Mouse (Mus musculus) neural tube, embryonic 12.5 days (tissue): ENCODE measurements around the gene Rpl26. TPM values are rescaled to one million over a fixed set of nuclear protein-coding genes. Genes with fewer than 3 reads are reported as not detected.

ENCODE experiments used
- ATAC-seq: fragments of 200-750 bp; cut with Nextera tagmentation; 2 replicates; pipeline ENCODE4 v1.8.0; 2017; ENCODE audit warnings: low read depth, mild to moderate bottlenecking, moderate TSS enrichment, moderate library complexity; ENCODE audit not compliant: low FRiP score
- H3K27ac ChIP-seq: fragments of 300-500 bp; sonication (generic); 2 replicates; pipeline ENCODE4 v1.5.1; 2016
- H3K27me3 ChIP-seq: fragments of 300-500 bp; sonication (generic); replicated peaks from 2 replicates; pipeline ENCODE4 v1.6.1; 2016; ENCODE audit warnings: mild to moderate bottlenecking
- H3K36me3 ChIP-seq: fragments of 300-500 bp; sonication (generic); 2 replicates; pipeline ENCODE4 v1.6.1; 2016; ENCODE audit warnings: mild to moderate bottlenecking
- H3K4me1 ChIP-seq: fragments of 300-500 bp; sonication (generic); 2 replicates; pipeline ENCODE4 v1.6.1; 2016
- H3K4me2 ChIP-seq: fragments of 300-500 bp; sonication (generic); replicated peaks from 2 replicates; pipeline ENCODE4 v1.6.1; 2016; ENCODE audit warnings: mild to moderate bottlenecking
- H3K4me3 ChIP-seq: fragments of 300-500 bp; sonication (generic); 2 replicates; pipeline ENCODE4 v1.5.1; 2016
- H3K9ac ChIP-seq: fragments of 300-500 bp; sonication (generic); 2 replicates; pipeline ENCODE4 v1.6.1; 2016; ENCODE audit warnings: mild to moderate bottlenecking
- H3K9me3 ChIP-seq: fragments of 300-500 bp; sonication (generic); 2 replicates; pipeline ENCODE4 v1.6.1; 2016; ENCODE audit warnings: mild to moderate bottlenecking
- WGBS: fragments of 180-500 bp; shearing (Covaris S2); methylation state at CpG from one replicate; pipeline ENCODE4 v1.1.7; 2016; 5-methylcytosine and 5-hydroxymethylcytosine counted together
- polyA plus RNA-seq: library from polyadenylated mRNA; unstranded; fragments of >200 nt; fragmentation: Nextera tagmentation; extraction: Ambion mirVana; gene quantifications from 2 replicates; pipeline ENCODE4 v1.2.1, GENCODE M21; 2016

The Rpl26 gene
- polyA plus RNA-seq, 1 experiment from 2014 or later: 743 TPM

GRCm38 (mm10) chr11:68905138-68905531, 3.8 kb downstream of the Rpl26 start:
- Histone ChIP-seq H3K4me2 (no peak overlapping the region), H3K9me3 (no peaks in the 10 kb centered on the region), H3K27ac (no peak overlapping the region), H3K27me3 (no peaks in the 10 kb centered on the region), H3K4me3 (no peak overlapping the region), H3K36me3 (peaks cover 50% of the 10 kb centered on the region), H3K4me1 (peaks cover 8% of the 10 kb centered on the region), H3K9ac (no peak overlapping the region)
- WGBS: 94% methylated on average over 3 of the region's 3 CpGs
- no peak for ATAC-seq

- Histone ChIP-seq H3K27ac (no peak overlapping the region), H3K9ac (no peak overlapping the region), H3K4me1 (peaks cover 8% of the 10 kb centered on the region), H3K36me3 (peaks cover 50% of the 10 kb centered on the region), H3K27me3 (no peaks in the 10 kb centered on the region), H3K4me2 (no peak overlapping the region), H3K4me3 (no peak overlapping the region), H3K9me3 (no peaks in the 10 kb centered on the region)
- 91% methylated on average over 9 of the region's 9 CpGs for WGBS
- no peak for ATAC-seq
Measured at GRCm38 (mm10) chr11:68905665-68906460, 4.5 kb downstream of the Rpl26 start.

- Histone ChIP-seq H3K36me3 (peaks cover 50% of the 10 kb centered on the region), H3K27me3 (no peaks in the 10 kb centered on the region), H3K4me1 (peaks cover 8% of the 10 kb centered on the region), H3K27ac (no peak overlapping the region), H3K4me3 (no peak overlapping the region), H3K9ac (no peak overlapping the region), H3K9me3 (no peaks in the 10 kb centered on the region), H3K4me2 (no peak overlapping the region)
- ATAC-seq: no peak
- 84% methylated on average over 4 of the region's 4 CpGs for WGBS
Measured at GRCm38 (mm10) chr11:68906461-68906790, 5.0 kb downstream of the Rpl26 start.

- WGBS: 82% methylated on average over 3 of the region's 3 CpGs
Measured at GRCm38 (mm10) chr11:68907251-68907650, 5.9 kb downstream of the Rpl26 start.

GRCm38 (mm10) chr11:68908846-68909503, 7.6 kb downstream of the Rpl26 start:
- no peak for ATAC-seq
- no peak overlapping the region for H3K27ac ChIP-seq
- no peaks in the 10 kb centered on the region for H3K27me3 ChIP-seq
- no peak overlapping the region for H3K9ac ChIP-seq
- no peaks in the 10 kb centered on the region for H3K4me1 ChIP-seq
- no peak overlapping the region for H3K4me3 ChIP-seq
- H3K4me2 ChIP-seq: no peak overlapping the region
- H3K9me3 ChIP-seq: no peaks in the 10 kb centered on the region
- 51% methylated on average over 7 of the region's 7 CpGs for WGBS
- peaks cover 37% of the 10 kb centered on the region for H3K36me3 ChIP-seq

More at GRCm38 (mm10) chr11:68907251-68907650, 5.9 kb downstream of the Rpl26 start:
- no peak overlapping the region for H3K4me2 ChIP-seq
- no peak for ATAC-seq
- no peak overlapping the region for H3K4me3 ChIP-seq
- H3K27me3 ChIP-seq: no peaks in the 10 kb centered on the region
- peaks cover 8% of the 10 kb centered on the region for H3K4me1 ChIP-seq
- H3K9ac ChIP-seq: no peak overlapping the region
- H3K36me3 ChIP-seq: peaks cover 50% of the 10 kb centered on the region
- no peaks in the 10 kb centered on the region for H3K9me3 ChIP-seq
- no peak overlapping the region for H3K27ac ChIP-seq

GRCm38 (mm10) chr11:68911531-68912177, 10.3 kb downstream of the Rpl26 start:
- H3K9ac ChIP-seq: no peak overlapping the region
- 49% methylated on average over 14 of the region's 14 CpGs for WGBS
- H3K4me2 ChIP-seq: no peak overlapping the region
- H3K27ac ChIP-seq: no peak overlapping the region
- H3K27me3 ChIP-seq: no peaks in the 10 kb centered on the region
- no peaks in the 10 kb centered on the region for H3K4me1 ChIP-seq
- no peak for ATAC-seq
- no peaks in the 10 kb centered on the region for H3K9me3 ChIP-seq
- H3K4me3 ChIP-seq: no peak overlapping the region
- peaks cover 11% of the 10 kb centered on the region for H3K36me3 ChIP-seq

- H3K4me1 ChIP-seq: no peaks in the 10 kb centered on the region
- ATAC-seq: no peak
- no peak overlapping the region for H3K4me3 ChIP-seq
- 87% methylated on average over 4 of the region's 4 CpGs for WGBS
- H3K27me3 ChIP-seq: no peaks in the 10 kb centered on the region
- no peak overlapping the region for H3K27ac ChIP-seq
- H3K9ac ChIP-seq: no peak overlapping the region
- H3K9me3 ChIP-seq: no peaks in the 10 kb centered on the region
- H3K36me3 ChIP-seq: no peaks in the 10 kb centered on the region
- no peak overlapping the region for H3K4me2 ChIP-seq
Measured at GRCm38 (mm10) chr11:68914566-68914965, 13.2 kb downstream of the Rpl26 start.

- no peak overlapping the region for H3K4me2 ChIP-seq
- no peak for ATAC-seq
- no peaks in the 10 kb centered on the region for H3K36me3 ChIP-seq
- WGBS: 52% methylated on average over 3 of the region's 3 CpGs
- no peak overlapping the region for H3K9ac ChIP-seq
- H3K4me1 ChIP-seq: 0 out of 2 replicates have a peak, but pooled peaks cover 2% of the 10 kb centered on the region
- no peaks in the 10 kb centered on the region for H3K27me3 ChIP-seq
- no peak overlapping the region for H3K4me3 ChIP-seq
- no peak overlapping the region for H3K27ac ChIP-seq
- H3K9me3 ChIP-seq: no peaks in the 10 kb centered on the region
Measured at GRCm38 (mm10) chr11:68923191-68923590, 21.8 kb downstream of the Rpl26 start.

GRCm38 (mm10) chr11:68924749-68925148, 23.4 kb downstream of the Rpl26 start:
- Histone ChIP-seq H3K27me3 (no peaks in the 10 kb centered on the region), H3K4me2 (no peak overlapping the region), H3K4me3 (no peak overlapping the region), H3K27ac (no peak overlapping the region), H3K36me3 (no peaks in the 10 kb centered on the region), H3K9ac (no peak overlapping the region), H3K4me1 (0 out of 2 replicates have a peak, but pooled peaks cover 2% of the 10 kb centered on the region), H3K9me3 (no peaks in the 10 kb centered on the region)
- WGBS: 82% methylated on average over 2 of the region's 2 CpGs
- ATAC-seq: no peak

GRCm38 (mm10) chr11:68926981-68927380, 25.6 kb downstream of the Rpl26 start, which contains the start of gene Odf4:
Odf4 (minus strand) TSS chr11:68927081.
- no peaks in the 10 kb centered on the region for H3K27me3 ChIP-seq
- H3K9me3 ChIP-seq: no peaks in the 10 kb centered on the region
- no peak within 1 kb of the TSS for H3K9ac ChIP-seq
- WGBS: 82% methylated on average over 3 of the region's 3 CpGs
- no peak within 1 kb of the TSS for H3K4me3 ChIP-seq
- no peak within 1 kb of the TSS for H3K4me2 ChIP-seq
- H3K4me1 ChIP-seq: 0 out of 2 replicates have a peak, but pooled peaks cover 2% of the 10 kb centered on the region
- no peak within 1 kb of the TSS for H3K27ac ChIP-seq
- ATAC-seq: no peak
- no peaks in the 10 kb centered on the region for H3K36me3 ChIP-seq

GRCm38 (mm10) chr11:68929947-68930346, 28.6 kb downstream of the Rpl26 start:
- no peaks in the 10 kb centered on the region for H3K36me3 ChIP-seq
- H3K9ac ChIP-seq: no peak overlapping the region
- no peaks in the 10 kb centered on the region for H3K4me1 ChIP-seq
- H3K9me3 ChIP-seq: no peaks in the 10 kb centered on the region
- H3K27me3 ChIP-seq: no peaks in the 10 kb centered on the region
- H3K27ac ChIP-seq: no peak overlapping the region
- H3K4me2 ChIP-seq: no peak overlapping the region
- no peak for ATAC-seq
- WGBS: 84% methylated on average over 6 of the region's 6 CpGs
- H3K4me3 ChIP-seq: no peak overlapping the region

GRCm38 (mm10) chr11:68933885-68934507, 32.6 kb downstream of the Rpl26 start:
- Histone ChIP-seq H3K36me3 (no peaks in the 10 kb centered on the region), H3K4me3 (no peak overlapping the region), H3K9ac (no peak overlapping the region), H3K4me1 (no peaks in the 10 kb centered on the region), H3K9me3 (no peaks in the 10 kb centered on the region), H3K4me2 (no peak overlapping the region), H3K27me3 (no peaks in the 10 kb centered on the region), H3K27ac (no peak overlapping the region)
- no peak for ATAC-seq
- 75% methylated on average over 5 of the region's 5 CpGs for WGBS
